Mouse (Mus musculus) stomach, embryonic 14.5 days (tissue): ENCODE results near the gene Plekha1. TPM values are rescaled to one million over a fixed set of nuclear protein-coding genes. Genes with fewer than 3 reads are reported as not detected.

Experiments used
- ATAC-seq: fragments of 200-750 bp; cut with Nextera tagmentation; 2 replicates; pipeline ENCODE4 v1.8.0; 2017; ENCODE audit warnings: low read depth, moderate TSS enrichment; ENCODE audit not compliant: insufficient number of reproducible peaks, insufficient read depth, low FRiP score
- H3K27ac ChIP-seq: fragments of 300-500 bp; sonication (generic); 2 replicates; pipeline ENCODE4 v1.5.1; 2014; ENCODE audit warnings: mild to moderate bottlenecking, low read length, moderate library complexity, mixed read lengths
- H3K27me3 ChIP-seq: fragments of 300-500 bp; sonication (generic); 2 replicates; pipeline ENCODE4 v1.6.1; 2014; ENCODE audit warnings: low read length, control low read depth, mixed read lengths; ENCODE audit not compliant: control insufficient read depth, insufficient read depth
- H3K36me3 ChIP-seq: fragments of 300-500 bp; sonication (generic); 2 replicates; pipeline ENCODE4 v1.6.1; 2014; ENCODE audit warnings: mild to moderate bottlenecking, control low read depth, low read length, moderate library complexity, mixed read lengths; ENCODE audit not compliant: control insufficient read depth, insufficient read depth
- H3K4me1 ChIP-seq: fragments of 300-500 bp; sonication (generic); 2 replicates; pipeline ENCODE4 v1.6.1; 2014; ENCODE audit warnings: low read length, control low read depth, mixed read lengths; ENCODE audit not compliant: control insufficient read depth, insufficient read depth
- H3K4me2 ChIP-seq: fragments of 300-500 bp; sonication (generic); replicated peaks from 2 replicates; pipeline ENCODE4 v1.6.1; 2014; ENCODE audit warnings: low read depth, low read length, control low read depth
- H3K4me3 ChIP-seq: fragments of 300-500 bp; sonication (generic); 2 replicates; pipeline ENCODE4 v1.5.1; 2014; ENCODE audit warnings: low read depth, low read length, control low read depth
- H3K9ac ChIP-seq: fragments of 300-500 bp; sonication (generic); replicated peaks from 2 replicates; pipeline ENCODE4 v1.6.1; 2014; ENCODE audit warnings: low read depth, mild to moderate bottlenecking, control low read depth, low read length, moderate library complexity, mixed read lengths
- H3K9me3 ChIP-seq: fragments of 300-500 bp; sonication (generic); 2 replicates; pipeline ENCODE4 v1.6.1; 2016; ENCODE audit warnings: low read depth, low read length, control low read depth; ENCODE audit not compliant: control insufficient read depth
- WGBS: fragments of 180-500 bp; shearing (Covaris S2); extraction: QIAGEN DNeasy Blood & Tissue Kit; methylation state at CpG from one replicate; pipeline ENCODE4 v1.1.7; 2014; 5-methylcytosine and 5-hydroxymethylcytosine counted together
- polyA plus RNA-seq: library from polyadenylated mRNA; unstranded; fragments of >200 nt; fragmentation: Nextera tagmentation; extraction: Ambion mirVana; gene quantifications from 2 replicates; pipeline ENCODE4 v1.2.1, GENCODE M21; 2014

Gene Plekha1
- polyA plus RNA-seq, 1 experiment from 2014 or later: 47.1 TPM

DNA sequence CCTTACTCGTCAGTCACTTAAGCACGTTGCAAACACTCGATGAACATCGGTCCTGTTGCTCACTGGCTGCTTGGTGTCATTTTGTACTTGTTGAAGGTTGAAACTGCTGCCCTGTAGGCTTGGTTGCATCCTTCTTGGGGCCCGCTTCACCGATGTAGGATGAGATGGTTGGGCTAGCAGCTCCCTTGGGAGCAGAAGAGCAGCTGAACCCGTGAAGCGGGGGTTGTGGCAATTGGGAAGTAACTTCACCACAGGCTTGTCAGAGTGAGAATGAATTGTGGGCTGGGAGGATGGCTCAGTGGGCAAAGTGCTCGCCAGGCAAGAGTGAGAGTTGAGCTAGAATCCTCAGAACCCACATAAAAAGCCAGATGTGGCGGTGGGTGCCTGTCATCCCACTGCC, 37.1 kb upstream of the Plekha1 start:
- no peak overlapping the region for H3K4me2 ChIP-seq
- no peaks in the 10 kb centered on the region for H3K4me1 ChIP-seq
- H3K4me3 ChIP-seq: no peak overlapping the region
- H3K9ac ChIP-seq: no peak overlapping the region
- ATAC-seq: no peak
- 87% methylated on average over 10 of the region's 10 CpGs for WGBS
- H3K36me3 ChIP-seq: no peaks in the 10 kb centered on the region
- H3K27ac ChIP-seq: no peak overlapping the region
- H3K9me3 ChIP-seq: no peaks in the 10 kb centered on the region
- H3K27me3 ChIP-seq: no peaks in the 10 kb centered on the region

- H3K4me1 ChIP-seq: peaks cover 14% of the 10 kb centered on the region
- WGBS: 83% methylated on average over 5 of the region's 5 CpGs
- H3K4me3 ChIP-seq: no peak overlapping the region
- H3K9ac ChIP-seq: no peak overlapping the region
- H3K27me3 ChIP-seq: no peaks in the 10 kb centered on the region
- H3K4me2 ChIP-seq: no peak overlapping the region
- H3K9me3 ChIP-seq: no peaks in the 10 kb centered on the region
- H3K36me3 ChIP-seq: no peaks in the 10 kb centered on the region
- no peak overlapping the region for H3K27ac ChIP-seq
- no peak for ATAC-seq
Measured at GRCm38 (mm10) chr7:130831586-130831985, 34.0 kb upstream of the Plekha1 start.

- Histone ChIP-seq H3K4me1 (peaks cover 17% of the 10 kb centered on the region), H3K27ac (peak overlapping the region; percentile 66; the same call in 1 of the 2 replicates), H3K4me2 (peak overlapping the region; percentile 1; the same call in 1 of the 2 replicates), H3K36me3 (no peaks in the 10 kb centered on the region), H3K9me3 (no peaks in the 10 kb centered on the region), H3K9ac (no peak overlapping the region), H3K4me3 (no peak overlapping the region), H3K27me3 (no peaks in the 10 kb centered on the region)
- WGBS: 21% methylated on average over 21 of the region's 21 CpGs
- ATAC-seq: peak; percentile 93
Measured at GRCm38 (mm10) chr7:130834299-130834698, 31.3 kb upstream of the Plekha1 start.

- Histone ChIP-seq H3K4me3 (no peak overlapping the region), H3K4me2 (0 out of 2 replicates have a peak overlapping the region, but pooled peaks have one; percentile 1), H3K27ac (peak overlapping the region; percentile 66; the same call in 1 of the 2 replicates), H3K27me3 (no peaks in the 10 kb centered on the region), H3K9me3 (no peaks in the 10 kb centered on the region), H3K36me3 (no peaks in the 10 kb centered on the region), H3K4me1 (peaks cover 17% of the 10 kb centered on the region), H3K9ac (no peak overlapping the region)
- 14% methylated on average over 18 of the region's 18 CpGs for WGBS
- peak; percentile 54 for ATAC-seq
Measured at GRCm38 (mm10) chr7:130834958-130835861, 30.3 kb upstream of the Plekha1 start.

- no peak overlapping the region for H3K4me3 ChIP-seq
- ATAC-seq: no peak
- peaks cover 17% of the 10 kb centered on the region for H3K4me1 ChIP-seq
- WGBS: 70% methylated on average over 9 of the region's 9 CpGs
- H3K36me3 ChIP-seq: no peaks in the 10 kb centered on the region
- H3K27me3 ChIP-seq: no peaks in the 10 kb centered on the region
- no peak overlapping the region for H3K9ac ChIP-seq
- H3K9me3 ChIP-seq: no peaks in the 10 kb centered on the region
- H3K4me2 ChIP-seq: no peak overlapping the region
- H3K27ac ChIP-seq: no peak overlapping the region
Measured at GRCm38 (mm10) chr7:130836066-130836465, 29.5 kb upstream of the Plekha1 start.

- Histone ChIP-seq H3K27me3 (no peaks in the 10 kb centered on the region), H3K36me3 (no peaks in the 10 kb centered on the region), H3K27ac (no peak overlapping the region), H3K9ac (no peak overlapping the region), H3K4me1 (peaks cover 17% of the 10 kb centered on the region), H3K4me2 (no peak overlapping the region), H3K9me3 (no peaks in the 10 kb centered on the region), H3K4me3 (no peak overlapping the region)
- 43% methylated on average over 12 of the region's 12 CpGs for WGBS
- ATAC-seq: no peak
Measured at GRCm38 (mm10) chr7:130837941-130838657, 27.5 kb upstream of the Plekha1 start.

DNA sequence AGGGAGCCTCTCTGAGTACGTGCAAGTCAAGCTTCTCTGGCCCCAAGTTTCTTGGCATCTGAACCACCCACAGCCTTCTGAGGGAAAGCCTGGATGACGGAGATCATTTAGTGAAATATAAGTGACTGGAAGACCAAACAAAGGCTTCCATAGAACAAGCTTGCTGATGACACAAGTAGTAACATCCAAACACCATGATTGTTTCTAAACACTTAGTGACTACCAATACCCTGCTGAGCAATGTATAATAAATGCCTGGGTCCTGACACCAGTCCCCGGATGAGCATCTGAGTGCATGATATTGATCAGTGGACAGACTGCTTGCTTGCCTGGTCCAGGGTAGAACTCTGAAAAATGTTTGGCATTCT, 26.9 kb upstream of the Plekha1 start:
- Histone ChIP-seq H3K9ac (no peak overlapping the region), H3K4me1 (peaks cover 17% of the 10 kb centered on the region), H3K36me3 (no peaks in the 10 kb centered on the region), H3K4me3 (no peak overlapping the region), H3K27ac (no peak overlapping the region), H3K4me2 (no peak overlapping the region), H3K9me3 (no peaks in the 10 kb centered on the region), H3K27me3 (no peaks in the 10 kb centered on the region)
- WGBS: 72% methylated on average over 3 of the region's 3 CpGs
- ATAC-seq: no peak

GRCm38 (mm10) chr7:130839380-130840100, 26.0 kb upstream of the Plekha1 start:
- Histone ChIP-seq H3K27me3 (no peaks in the 10 kb centered on the region), H3K36me3 (no peaks in the 10 kb centered on the region), H3K4me1 (peaks cover 17% of the 10 kb centered on the region), H3K4me2 (no peak overlapping the region), H3K4me3 (no peak overlapping the region), H3K27ac (no peak overlapping the region), H3K9me3 (no peaks in the 10 kb centered on the region), H3K9ac (no peak overlapping the region)
- no peak for ATAC-seq
- WGBS: 89% methylated on average over 12 of the region's 12 CpGs
